Mouse (Mus musculus): ENCODE data around the gene Fam186a. TPM values are rescaled to one million over a fixed set of nuclear protein-coding genes. Genes with fewer than 3 reads are reported as not detected.

Gene Fam186a
- polyA plus RNA-seq, 1 experiment, result not detected

GRCm38 (mm10) chr15:99907041-99907440 is 59.8 kb downstream of the Fam186a start:
- no peak for TF ChIP-seq MYOG (IDR thresholded peaks at IDR 0.05; ENCODE audit: control insufficient read depth, extremely low read depth, insufficient read length)
- TF ChIP-seq CTCF (IDR thresholded peaks at IDR 0.05; ENCODE audit: control insufficient read depth, insufficient read depth, insufficient read length), result no peak
- no peak for TF ChIP-seq FOSL1 (IDR thresholded peaks at IDR 0.05; ENCODE audit: insufficient read depth, low read length, poor library complexity, severe bottlenecking)
- no peak for TF ChIP-seq MYOD1 (IDR thresholded peaks at IDR 0.05; ENCODE audit: control insufficient read depth, insufficient read length, low read depth)
- TF ChIP-seq USF1 (IDR thresholded peaks at IDR 0.05; ENCODE audit: low read depth), result no peak
- TF ChIP-seq CEBPB (IDR thresholded peaks at IDR 0.05; ENCODE audit: low read depth), result no peak
- no peak for TF ChIP-seq MAX (IDR thresholded peaks at IDR 0.05)
- H3ac ChIP-seq (ENCODE audit: control insufficient read depth, insufficient read length, low read depth), result no peak overlapping the region
- no peak overlapping the region for H3K4me3 ChIP-seq (ENCODE audit: insufficient read depth, poor library complexity, severe bottlenecking)
- H3K36me3 ChIP-seq (ENCODE audit: control insufficient read depth, insufficient read depth), result no peaks in the 10 kb centered on the region
- H3K79me2 ChIP-seq (ENCODE audit: control insufficient read depth, insufficient read depth), result no peaks in the 10 kb centered on the region
- no peaks in the 10 kb centered on the region for H3K27me3 ChIP-seq (ENCODE audit: control insufficient read depth, insufficient read depth, insufficient read length)
- H3K79me3 ChIP-seq (ENCODE audit: low read depth), result no peaks in the 10 kb centered on the region

DNA sequence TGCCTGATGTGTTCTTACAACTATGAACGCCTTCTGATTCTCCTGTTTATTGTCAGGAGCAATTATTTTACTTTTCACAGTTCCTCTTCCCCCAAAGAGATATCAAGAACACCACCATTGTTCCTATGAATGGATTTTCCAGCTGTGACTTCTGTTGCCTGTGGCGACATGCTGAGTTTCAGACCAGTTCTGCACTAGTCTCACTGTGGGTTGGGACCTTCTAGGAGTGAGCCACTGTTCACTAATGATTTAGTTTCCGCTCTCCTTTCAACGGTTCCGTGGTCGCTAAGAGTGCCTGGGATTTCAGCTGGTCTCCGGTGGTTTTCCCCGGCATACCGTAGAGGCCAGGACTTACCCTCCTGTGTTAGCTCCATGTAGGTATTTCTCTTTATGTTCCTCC is 62.0 kb downstream of the Fam186a start:
- Histone ChIP-seq H3K27me3 (ENCODE audit: control insufficient read depth, insufficient read depth, insufficient read length) (no peaks in the 10 kb centered on the region), H3ac (ENCODE audit: control insufficient read depth, insufficient read length, low read depth) (no peak overlapping the region), H3K79me2 (ENCODE audit: control insufficient read depth, insufficient read depth) (no peaks in the 10 kb centered on the region), H3K36me3 (ENCODE audit: control insufficient read depth, insufficient read depth) (no peaks in the 10 kb centered on the region), H3K4me3 (ENCODE audit: insufficient read depth, poor library complexity, severe bottlenecking) (no peak overlapping the region), H3K79me3 (ENCODE audit: low read depth) (no peaks in the 10 kb centered on the region)
- TF ChIP-seq MYOD1 (IDR thresholded peaks at IDR 0.05; ENCODE audit: control insufficient read depth, insufficient read length, low read depth) (no peak), CTCF (IDR thresholded peaks at IDR 0.05; ENCODE audit: control insufficient read depth, insufficient read depth, insufficient read length) (no peak), CEBPB (IDR thresholded peaks at IDR 0.05; ENCODE audit: low read depth) (no peak), MYOG (IDR thresholded peaks at IDR 0.05; ENCODE audit: control insufficient read depth, extremely low read depth, insufficient read length) (no peak), FOSL1 (IDR thresholded peaks at IDR 0.05; ENCODE audit: insufficient read depth, low read length, poor library complexity, severe bottlenecking) (no peak), MAX (IDR thresholded peaks at IDR 0.05) (no peak), USF1 (IDR thresholded peaks at IDR 0.05; ENCODE audit: low read depth) (no peak)

- H3K27me3 ChIP-seq (ENCODE audit: control insufficient read depth, insufficient read depth, insufficient read length), result no peaks in the 10 kb centered on the region
- H3K79me3 ChIP-seq (ENCODE audit: low read depth), result no peaks in the 10 kb centered on the region
- no peaks in the 10 kb centered on the region for H3K79me2 ChIP-seq (ENCODE audit: control insufficient read depth, insufficient read depth)
- no peak overlapping the region for H3K4me3 ChIP-seq (ENCODE audit: insufficient read depth, poor library complexity, severe bottlenecking)
- H3ac ChIP-seq (ENCODE audit: control insufficient read depth, insufficient read length, low read depth), result no peak overlapping the region
- TF ChIP-seq CTCF (IDR thresholded peaks at IDR 0.05; ENCODE audit: control insufficient read depth, insufficient read depth, insufficient read length) (peak; percentile 64), MYOG (IDR thresholded peaks at IDR 0.05; ENCODE audit: control insufficient read depth, extremely low read depth, insufficient read length) (no peak), FOSL1 (IDR thresholded peaks at IDR 0.05; ENCODE audit: insufficient read depth, low read length, poor library complexity, severe bottlenecking) (no peak)
- no peaks in the 10 kb centered on the region for H3K36me3 ChIP-seq (ENCODE audit: control insufficient read depth, insufficient read depth)
Measured at GRCm38 (mm10) chr15:99904333-99904732, 62.5 kb downstream of the Fam186a start.

DNA sequence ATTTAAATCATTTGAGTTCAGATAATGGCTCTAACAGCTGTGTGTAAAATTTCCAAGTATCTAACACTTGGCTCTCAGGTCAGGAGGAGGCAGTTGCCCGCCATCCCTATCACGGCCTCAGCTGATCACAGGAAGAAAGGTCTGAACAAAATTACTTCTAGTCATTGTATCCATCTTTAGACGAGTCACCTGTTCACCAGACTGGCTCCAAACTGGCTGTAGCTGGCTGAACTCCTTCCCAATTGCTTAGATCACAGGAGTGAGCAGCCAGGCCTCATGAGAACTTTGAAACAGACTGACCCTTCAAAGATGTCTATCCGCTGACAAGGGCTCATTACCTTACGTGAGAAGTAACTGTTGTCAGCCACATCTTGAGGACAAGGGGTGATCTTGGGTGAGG is 63.6 kb downstream of the Fam186a start:
- Histone ChIP-seq H3K4me3 (ENCODE audit: insufficient read depth, poor library complexity, severe bottlenecking) (no peak overlapping the region), H3K36me3 (ENCODE audit: control insufficient read depth, insufficient read depth) (no peaks in the 10 kb centered on the region), H3K79me3 (ENCODE audit: low read depth) (no peaks in the 10 kb centered on the region), H3ac (ENCODE audit: control insufficient read depth, insufficient read length, low read depth) (no peak overlapping the region), H3K27me3 (ENCODE audit: control insufficient read depth, insufficient read depth, insufficient read length) (no peaks in the 10 kb centered on the region), H3K79me2 (ENCODE audit: control insufficient read depth, insufficient read depth) (no peaks in the 10 kb centered on the region)
- TF ChIP-seq FOSL1 (IDR thresholded peaks at IDR 0.05; ENCODE audit: insufficient read depth, low read length, poor library complexity, severe bottlenecking) (no peak), MAX (IDR thresholded peaks at IDR 0.05) (no peak), MYOG (IDR thresholded peaks at IDR 0.05; ENCODE audit: control insufficient read depth, extremely low read depth, insufficient read length) (no peak), CTCF (IDR thresholded peaks at IDR 0.05; ENCODE audit: control insufficient read depth, insufficient read depth, insufficient read length) (no peak), USF1 (IDR thresholded peaks at IDR 0.05; ENCODE audit: low read depth) (no peak), MYOD1 (IDR thresholded peaks at IDR 0.05; ENCODE audit: control insufficient read depth, insufficient read length, low read depth) (no peak), CEBPB (IDR thresholded peaks at IDR 0.05; ENCODE audit: low read depth) (no peak)

DNA sequence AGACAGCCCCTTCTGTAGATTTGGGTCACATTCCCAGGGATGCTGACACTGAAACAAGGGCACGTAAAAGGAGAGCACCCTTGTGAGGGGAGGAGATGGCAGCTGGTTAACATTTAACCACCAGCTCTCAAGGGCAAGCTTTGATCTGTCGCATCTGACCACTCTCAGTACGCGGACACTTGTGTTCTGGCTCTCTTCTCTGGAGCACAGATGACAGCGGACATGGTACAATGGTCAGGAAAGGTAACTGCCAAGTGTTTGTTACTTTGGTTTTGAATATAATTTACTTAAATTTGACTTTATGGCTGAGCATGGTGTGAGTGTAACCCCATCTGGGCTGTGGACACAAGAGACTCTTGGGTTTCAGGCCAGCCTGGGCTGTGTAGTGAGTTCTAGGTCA is 64.1 kb downstream of the Fam186a start:
- H3K27me3 ChIP-seq (ENCODE audit: control insufficient read depth, insufficient read depth, insufficient read length), result no peaks in the 10 kb centered on the region
- no peaks in the 10 kb centered on the region for H3K79me3 ChIP-seq (ENCODE audit: low read depth)
- H3K36me3 ChIP-seq (ENCODE audit: control insufficient read depth, insufficient read depth), result no peaks in the 10 kb centered on the region
- H3K4me3 ChIP-seq (ENCODE audit: insufficient read depth, poor library complexity, severe bottlenecking), result no peak overlapping the region
- H3ac ChIP-seq (ENCODE audit: control insufficient read depth, insufficient read length, low read depth), result no peak overlapping the region
- no peaks in the 10 kb centered on the region for H3K79me2 ChIP-seq (ENCODE audit: control insufficient read depth, insufficient read depth)
- TF ChIP-seq USF1 (IDR thresholded peaks at IDR 0.05; ENCODE audit: low read depth), result no peak
- no peak for TF ChIP-seq MAX (IDR thresholded peaks at IDR 0.05)
- TF ChIP-seq MYOD1 (IDR thresholded peaks at IDR 0.05; ENCODE audit: control insufficient read depth, insufficient read length, low read depth), result no peak
- TF ChIP-seq MYOG (IDR thresholded peaks at IDR 0.05; ENCODE audit: control insufficient read depth, extremely low read depth, insufficient read length), result no peak
- TF ChIP-seq CEBPB (IDR thresholded peaks at IDR 0.05; ENCODE audit: low read depth), result no peak
- no peak for TF ChIP-seq CTCF (IDR thresholded peaks at IDR 0.05; ENCODE audit: control insufficient read depth, insufficient read depth, insufficient read length)

DNA sequence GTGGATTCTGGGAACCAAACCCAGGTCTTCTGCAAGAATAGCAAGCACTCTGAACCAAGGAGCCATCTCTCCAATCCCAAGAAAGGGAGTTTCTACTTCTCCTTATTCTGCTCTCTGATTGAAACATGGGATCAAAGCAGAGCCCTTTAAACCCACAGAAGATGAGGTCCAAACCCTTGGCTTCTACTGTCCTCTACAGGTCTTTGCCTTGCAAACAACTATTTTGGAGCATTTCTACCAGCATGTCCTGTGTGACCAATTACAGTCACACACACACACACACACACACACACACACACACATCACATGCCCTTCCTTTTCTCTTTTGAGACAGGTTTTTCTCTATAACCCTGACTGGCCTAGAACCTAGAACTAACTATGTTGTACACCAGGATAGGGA is 70.2 kb downstream of the Fam186a start:
- Histone ChIP-seq H3K79me3 (ENCODE audit: low read depth) (no peaks in the 10 kb centered on the region), H3K4me3 (ENCODE audit: insufficient read depth, poor library complexity, severe bottlenecking) (no peak overlapping the region), H3K79me2 (ENCODE audit: control insufficient read depth, insufficient read depth) (no peaks in the 10 kb centered on the region), H3K27me3 (ENCODE audit: control insufficient read depth, insufficient read depth, insufficient read length) (no peaks in the 10 kb centered on the region), H3K36me3 (ENCODE audit: control insufficient read depth, insufficient read depth) (no peaks in the 10 kb centered on the region), H3ac (ENCODE audit: control insufficient read depth, insufficient read length, low read depth) (no peak overlapping the region)
- TF ChIP-seq MAX (IDR thresholded peaks at IDR 0.05) (no peak), CEBPB (IDR thresholded peaks at IDR 0.05; ENCODE audit: low read depth) (no peak), CTCF (IDR thresholded peaks at IDR 0.05; ENCODE audit: control insufficient read depth, insufficient read depth, insufficient read length) (no peak), USF1 (IDR thresholded peaks at IDR 0.05; ENCODE audit: low read depth) (no peak), MYOD1 (IDR thresholded peaks at IDR 0.05; ENCODE audit: control insufficient read depth, insufficient read length, low read depth) (no peak), FOSL1 (IDR thresholded peaks at IDR 0.05; ENCODE audit: insufficient read depth, low read length, poor library complexity, severe bottlenecking) (no peak), MYOG (IDR thresholded peaks at IDR 0.05; ENCODE audit: control insufficient read depth, extremely low read depth, insufficient read length) (no peak)
